Mouse (Mus musculus): ENCODE results near the gene Ppard. TPM values are rescaled to one million over a fixed set of nuclear protein-coding genes. Genes with fewer than 3 reads are reported as not detected.
A peak's percentile ranks its signal among the peaks of the same experiment; 100 is the strongest.

The Ppard gene
- polyA plus RNA-seq, 1 experiment from 2014 or later, result 2.1 TPM

DNA sequence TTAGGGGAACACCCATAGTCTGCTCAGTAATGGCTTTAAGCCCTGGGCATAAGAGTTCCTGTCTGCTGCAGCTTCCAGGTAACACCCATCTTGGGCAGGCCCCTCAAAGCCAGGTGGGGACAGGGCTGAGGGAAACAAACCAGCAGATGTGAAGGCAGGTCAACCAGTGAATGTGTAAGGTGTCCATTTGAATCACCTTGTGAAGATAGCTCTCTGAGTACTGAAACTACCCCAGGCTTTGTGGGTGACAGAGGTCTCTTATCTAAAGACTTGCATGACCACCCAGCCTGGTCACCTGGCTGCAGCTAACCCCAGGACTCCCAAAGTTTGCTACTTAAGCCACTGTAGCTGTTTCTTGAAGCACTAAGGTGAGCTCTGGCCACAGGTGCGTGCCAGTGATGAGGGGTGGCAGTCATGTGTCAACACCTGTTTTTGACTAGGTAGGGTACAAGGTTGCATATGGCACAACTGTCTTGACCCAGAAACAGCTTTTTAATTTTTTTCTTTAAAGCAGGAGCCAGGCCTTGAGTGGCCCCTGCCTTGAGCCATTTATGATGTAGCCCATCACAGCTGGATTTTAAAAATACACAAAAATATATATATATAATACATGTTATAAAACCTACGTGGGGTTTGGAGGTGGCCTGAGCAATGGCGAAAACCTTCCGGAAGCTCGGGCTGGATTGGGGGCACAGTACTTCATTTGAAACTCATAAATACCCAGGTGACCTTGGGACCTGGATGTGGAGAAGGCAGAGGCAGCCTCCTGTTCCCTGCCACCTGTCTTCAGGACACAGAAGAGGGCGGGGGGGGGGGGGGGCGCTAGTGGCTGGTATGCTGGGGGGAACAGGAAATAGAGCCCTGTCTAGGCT lies 99.0 kb downstream of the Ppard start:
- no peak overlapping the region for H3K4me3 ChIP-seq (ENCODE audit: low read depth, low read length)
- no peaks in the 10 kb centered on the region for H3K27me3 ChIP-seq (ENCODE audit: control insufficient read depth, insufficient read depth, low read length)
- peaks cover 19% of the 10 kb centered on the region for H3K4me1 ChIP-seq (ENCODE audit: control insufficient read depth, insufficient read depth, low read length)
- 38% methylated on average over 5 of the region's 7 CpGs for WGBS
- ATAC-seq (ENCODE audit: insufficient read depth, low FRiP score, low TSS enrichment) (no peak), DNase-seq (ENCODE audit: low spot score) (no peak)
- no peak overlapping the region for H3K27ac ChIP-seq (ENCODE audit: low read depth, low read length)
- no peak overlapping the region for H3K9ac ChIP-seq (ENCODE audit: low read length)
- no peak overlapping the region for H3K4me2 ChIP-seq (ENCODE audit: low read depth)
- H3K9me3 ChIP-seq (ENCODE audit: control insufficient read depth, low read length), result no peaks in the 10 kb centered on the region
- H3K36me3 ChIP-seq (ENCODE audit: control insufficient read depth, insufficient read depth, low read length), result peaks cover 2% of the 10 kb centered on the region

GRCm38 (mm10) chr17:28332113-28332914 lies 99.8 kb downstream of the Ppard start:
- no peak overlapping the region for H3K4me3 ChIP-seq (ENCODE audit: low read depth, low read length)
- 45% methylated on average over 13 of the region's 13 CpGs for WGBS
- H3K4me1 ChIP-seq (ENCODE audit: control insufficient read depth, insufficient read depth, low read length), result peaks cover 19% of the 10 kb centered on the region
- H3K9ac ChIP-seq (ENCODE audit: low read length), result no peak overlapping the region
- H3K27me3 ChIP-seq (ENCODE audit: control insufficient read depth, insufficient read depth, low read length), result no peaks in the 10 kb centered on the region
- no peak for ATAC-seq (ENCODE audit: insufficient read depth, low FRiP score, low TSS enrichment)
- peaks cover 2% of the 10 kb centered on the region for H3K36me3 ChIP-seq (ENCODE audit: control insufficient read depth, insufficient read depth, low read length)
- H3K9me3 ChIP-seq (ENCODE audit: control insufficient read depth, low read length), result no peaks in the 10 kb centered on the region
- no peak overlapping the region for H3K27ac ChIP-seq (ENCODE audit: low read depth, low read length)
- no peak for DNase-seq (ENCODE audit: low spot score)
- H3K4me2 ChIP-seq (ENCODE audit: low read depth), result no peak overlapping the region

GRCm38 (mm10) chr17:28332915-28333546 lies 100.5 kb downstream of the Ppard start:
- no peaks in the 10 kb centered on the region for H3K9me3 ChIP-seq (ENCODE audit: control insufficient read depth, low read length)
- DNase-seq (ENCODE audit: low spot score) (no peak), ATAC-seq (ENCODE audit: insufficient read depth, low FRiP score, low TSS enrichment) (no peak)
- H3K9ac ChIP-seq (ENCODE audit: low read length), result no peak overlapping the region
- H3K36me3 ChIP-seq (ENCODE audit: control insufficient read depth, insufficient read depth, low read length), result peaks cover 2% of the 10 kb centered on the region
- no peak overlapping the region for H3K27ac ChIP-seq (ENCODE audit: low read depth, low read length)
- peaks cover 12% of the 10 kb centered on the region for H3K4me1 ChIP-seq (ENCODE audit: control insufficient read depth, insufficient read depth, low read length)
- no peak overlapping the region for H3K4me3 ChIP-seq (ENCODE audit: low read depth, low read length)
- no peak overlapping the region for H3K4me2 ChIP-seq (ENCODE audit: low read depth)
- WGBS, result 64% methylated on average over 30 of the region's 31 CpGs
- H3K27me3 ChIP-seq (ENCODE audit: control insufficient read depth, insufficient read depth, low read length), result no peaks in the 10 kb centered on the region

- peaks cover 4% of the 10 kb centered on the region; the same call in 1 of the 2 replicates for H3K4me1 ChIP-seq (ENCODE audit: control insufficient read depth, insufficient read depth, low read length)
- WGBS, result 74% methylated on average over 10 of the region's 10 CpGs
- no peak overlapping the region for H3K9ac ChIP-seq (ENCODE audit: low read length)
Observed at GRCm38 (mm10) chr17:28335267-28335666, 102.8 kb downstream of the Ppard start.

GRCm38 (mm10) chr17:28337547-28337946 lies 105.0 kb downstream of the Ppard start:
- H3K27ac ChIP-seq (ENCODE audit: low read depth, low read length), result no peak overlapping the region
- no peak overlapping the region for H3K4me2 ChIP-seq (ENCODE audit: low read depth)
- H3K9me3 ChIP-seq (ENCODE audit: control insufficient read depth, low read length), result no peaks in the 10 kb centered on the region
- no peak overlapping the region for H3K9ac ChIP-seq (ENCODE audit: low read length)
- peaks cover 12% of the 10 kb centered on the region for H3K4me1 ChIP-seq (ENCODE audit: control insufficient read depth, insufficient read depth, low read length)
- H3K36me3 ChIP-seq (ENCODE audit: control insufficient read depth, insufficient read depth, low read length), result peaks cover 2% of the 10 kb centered on the region
- ATAC-seq (ENCODE audit: insufficient read depth, low FRiP score, low TSS enrichment) (no peak), DNase-seq (ENCODE audit: low spot score) (no peak)
- no peaks in the 10 kb centered on the region for H3K27me3 ChIP-seq (ENCODE audit: control insufficient read depth, insufficient read depth, low read length)
- no peak overlapping the region for H3K4me3 ChIP-seq (ENCODE audit: low read depth, low read length)
- WGBS, result 88% methylated on average over 7 of the region's 7 CpGs

More at GRCm38 (mm10) chr17:28335267-28335666, 102.8 kb downstream of the Ppard start:
- Histone ChIP-seq H3K36me3 (ENCODE audit: control insufficient read depth, insufficient read depth, low read length) (no peaks in the 10 kb centered on the region; the same call in none of the 2 replicates), H3K27me3 (ENCODE audit: control insufficient read depth, insufficient read depth, low read length) (no peaks in the 10 kb centered on the region), H3K9me3 (ENCODE audit: control insufficient read depth, low read length) (no peaks in the 10 kb centered on the region), H3K4me2 (ENCODE audit: low read depth) (no peak overlapping the region), H3K27ac (ENCODE audit: low read depth, low read length) (no peak overlapping the region), H3K4me3 (ENCODE audit: low read depth, low read length) (no peak overlapping the region)
- ATAC-seq (ENCODE audit: insufficient read depth, low FRiP score, low TSS enrichment) (no peak), DNase-seq (ENCODE audit: low spot score) (no peak)

GRCm38 (mm10) chr17:28340578-28340977 lies 108.1 kb downstream of the Ppard start:
- peaks cover 2% of the 10 kb centered on the region for H3K36me3 ChIP-seq (ENCODE audit: control insufficient read depth, insufficient read depth, low read length)
- peaks cover 16% of the 10 kb centered on the region for H3K4me1 ChIP-seq (ENCODE audit: control insufficient read depth, insufficient read depth, low read length)
- WGBS, result 83% methylated on average over 7 of the region's 7 CpGs
- peak overlapping the region; percentile 52 for H3K9ac ChIP-seq (ENCODE audit: low read length)
- H3K27me3 ChIP-seq (ENCODE audit: control insufficient read depth, insufficient read depth, low read length), result no peaks in the 10 kb centered on the region; the same call in 1 of the 2 replicates
- DNase-seq (ENCODE audit: low spot score), result no peak
- H3K9me3 ChIP-seq (ENCODE audit: control insufficient read depth, low read length), result no peaks in the 10 kb centered on the region
- no peak overlapping the region for H3K27ac ChIP-seq (ENCODE audit: low read depth, low read length)
- ATAC-seq (ENCODE audit: insufficient read depth, low FRiP score, low TSS enrichment), result peak; percentile 6; the same call in 1 of the 2 replicates
- H3K4me2 ChIP-seq (ENCODE audit: low read depth), result no peak overlapping the region
- H3K4me3 ChIP-seq (ENCODE audit: low read depth, low read length), result no peak overlapping the region; the same call in 1 of the 2 replicates

GRCm38 (mm10) chr17:28341091-28341490 lies 108.6 kb downstream of the Ppard start:
- ATAC-seq (ENCODE audit: insufficient read depth, low FRiP score, low TSS enrichment) (peak; percentile 58; the same call in 1 of the 2 replicates), DNase-seq (ENCODE audit: low spot score) (peak; percentile 80)
- WGBS, result 4% methylated on average over 26 of the region's 26 CpGs
- Histone ChIP-seq H3K9me3 (ENCODE audit: control insufficient read depth, low read length) (no peaks in the 10 kb centered on the region), H3K4me2 (ENCODE audit: low read depth) (peak overlapping the region; percentile 36), H3K27me3 (ENCODE audit: control insufficient read depth, insufficient read depth, low read length) (peaks cover 2% of the 10 kb centered on the region; the same call in 1 of the 2 replicates), H3K9ac (ENCODE audit: low read length) (peak overlapping the region; percentile 52), H3K36me3 (ENCODE audit: control insufficient read depth, insufficient read depth, low read length) (peaks cover 2% of the 10 kb centered on the region), H3K4me1 (ENCODE audit: control insufficient read depth, insufficient read depth, low read length) (peaks cover 22% of the 10 kb centered on the region), H3K27ac (ENCODE audit: low read depth, low read length) (no peak overlapping the region), H3K4me3 (ENCODE audit: low read depth, low read length) (peak overlapping the region; percentile 8; the same call in 1 of the 2 replicates)

GRCm38 (mm10) chr17:28344050-28344607 lies 111.6 kb downstream of the Ppard start:
- Histone ChIP-seq H3K4me3 (ENCODE audit: low read depth, low read length) (no peak overlapping the region), H3K9me3 (ENCODE audit: control insufficient read depth, low read length) (no peaks in the 10 kb centered on the region), H3K27me3 (ENCODE audit: control insufficient read depth, insufficient read depth, low read length) (peaks cover 4% of the 10 kb centered on the region; the same call in 1 of the 2 replicates), H3K27ac (ENCODE audit: low read depth, low read length) (no peak overlapping the region), H3K36me3 (ENCODE audit: control insufficient read depth, insufficient read depth, low read length) (peaks cover 2% of the 10 kb centered on the region; the same call in 1 of the 2 replicates), H3K9ac (ENCODE audit: low read length) (no peak overlapping the region), H3K4me1 (ENCODE audit: control insufficient read depth, insufficient read depth, low read length) (peaks cover 28% of the 10 kb centered on the region), H3K4me2 (ENCODE audit: low read depth) (no peak overlapping the region)
- DNase-seq (ENCODE audit: low spot score) (no peak), ATAC-seq (ENCODE audit: insufficient read depth, low FRiP score, low TSS enrichment) (no peak)
- WGBS, result 26% methylated on average over 4 of the region's 4 CpGs

Measured in neural tube, embryonic 11.5 days (tissue).